Mouse (Mus musculus): ENCODE results near the gene Prcd.
"Not testable (repeated sequence)": the region's sequence is repeated elsewhere in the genome, so short reads cannot be mapped to it uniquely, and the experiment has no call there.

The Prcd gene

DNA sequence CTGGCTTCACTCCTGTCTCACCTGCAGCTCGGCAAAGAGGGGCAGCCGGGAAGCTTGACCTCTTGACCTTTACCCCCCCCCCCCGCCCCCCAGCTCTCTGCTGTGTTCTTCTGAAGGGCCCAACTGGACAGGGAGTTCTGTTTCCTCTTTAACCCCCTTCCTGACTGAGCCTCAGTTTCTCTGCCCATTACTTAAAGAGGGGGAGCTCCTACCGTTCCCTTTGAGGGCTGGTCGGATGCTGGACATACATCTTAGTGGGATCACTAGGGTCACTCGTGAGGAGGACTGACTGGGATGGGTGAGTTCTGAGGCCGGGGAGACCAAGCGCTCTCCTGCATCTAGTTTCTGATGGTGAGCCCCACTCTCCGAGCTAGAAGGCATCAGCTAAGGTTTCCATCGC lies at the start of gene Prcd:
Gene Prcd, plus strand, starts transcription at position 301 of the 400 bp plus-strand sequence.
- in situ Hi-C loops (cut with MboI; ENCODE audit: low sequenced_read_pairs): no loop called here

DNA sequence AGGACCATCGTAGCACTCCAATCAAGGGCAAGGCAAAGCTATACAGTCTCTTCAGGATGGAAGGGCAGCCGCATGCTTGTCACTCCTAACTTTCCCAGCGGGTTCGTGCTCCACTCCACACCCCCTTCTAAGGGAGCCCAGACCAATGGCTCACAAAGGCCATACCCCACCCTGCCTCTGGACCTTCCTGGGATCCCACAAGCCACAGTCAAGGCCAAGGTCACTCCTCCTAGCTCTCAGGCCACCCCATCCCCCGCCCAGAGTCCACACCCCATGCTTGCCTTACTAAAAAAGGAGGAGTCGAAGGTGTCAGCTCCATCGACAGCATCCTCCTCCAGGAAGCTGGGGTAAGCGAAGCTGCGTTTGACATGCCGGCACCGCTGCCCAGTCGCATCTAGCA lies 49.2 kb upstream of the Prcd start:
- in situ Hi-C loops (cut with MboI; ENCODE audit: low sequenced_read_pairs): no loop called here

DNA sequence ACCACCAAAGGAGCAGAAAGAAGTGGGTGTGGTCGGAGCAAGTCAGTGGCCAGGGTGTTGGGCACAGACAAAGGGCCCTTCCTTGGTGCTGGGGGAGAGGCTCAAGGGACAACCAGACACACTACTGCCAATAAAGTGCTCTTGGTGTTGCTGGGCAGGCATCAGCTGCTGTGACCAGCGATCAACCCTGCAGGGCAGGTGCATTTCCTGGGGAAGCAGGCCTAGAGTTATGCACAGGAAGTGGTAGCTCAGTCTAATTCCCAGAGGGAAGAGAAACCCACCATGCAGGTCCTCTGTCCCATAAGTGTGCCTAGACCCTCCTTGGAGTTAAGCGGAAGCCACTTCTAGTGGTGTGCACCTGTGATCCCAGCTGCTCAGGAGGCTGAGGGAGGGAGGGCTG lies 45.6 kb upstream of the Prcd start:
- in situ Hi-C loops (cut with MboI; ENCODE audit: low sequenced_read_pairs): no loop called here

DNA sequence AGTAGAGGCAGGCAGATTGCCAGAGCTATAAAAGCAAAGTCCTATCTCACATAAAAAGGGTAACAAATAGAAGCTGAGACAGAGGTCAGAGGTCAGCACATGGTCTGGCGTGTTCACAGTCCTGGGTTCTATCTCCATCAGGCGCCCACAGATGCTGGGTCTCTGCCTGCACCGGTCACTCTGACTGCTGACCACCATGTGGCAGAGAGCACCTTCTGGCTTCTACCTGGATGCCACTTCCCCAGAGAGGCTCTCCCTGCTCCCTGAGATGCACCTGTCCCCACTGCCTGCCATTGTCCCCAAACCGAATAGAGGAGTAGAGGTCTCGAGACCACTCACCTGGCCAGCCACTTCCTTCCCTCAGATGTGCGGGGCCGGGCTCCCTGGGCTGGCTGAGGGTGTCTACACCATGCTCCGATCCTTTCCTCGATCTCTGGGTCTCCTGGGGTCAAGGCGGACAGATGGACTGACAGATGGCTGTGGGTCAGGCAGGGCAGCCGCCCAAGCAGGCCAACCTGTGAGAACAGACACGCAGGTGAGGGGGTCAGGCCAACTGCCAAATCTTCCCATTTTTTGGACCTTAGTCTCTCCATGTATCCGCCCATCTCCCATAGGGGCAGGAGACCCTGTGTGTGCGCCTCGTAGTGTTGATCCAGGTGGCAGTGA lies 43.2 kb upstream of the Prcd start:
- in situ Hi-C loops (cut with MboI; ENCODE audit: low sequenced_read_pairs): no loop called here

DNA sequence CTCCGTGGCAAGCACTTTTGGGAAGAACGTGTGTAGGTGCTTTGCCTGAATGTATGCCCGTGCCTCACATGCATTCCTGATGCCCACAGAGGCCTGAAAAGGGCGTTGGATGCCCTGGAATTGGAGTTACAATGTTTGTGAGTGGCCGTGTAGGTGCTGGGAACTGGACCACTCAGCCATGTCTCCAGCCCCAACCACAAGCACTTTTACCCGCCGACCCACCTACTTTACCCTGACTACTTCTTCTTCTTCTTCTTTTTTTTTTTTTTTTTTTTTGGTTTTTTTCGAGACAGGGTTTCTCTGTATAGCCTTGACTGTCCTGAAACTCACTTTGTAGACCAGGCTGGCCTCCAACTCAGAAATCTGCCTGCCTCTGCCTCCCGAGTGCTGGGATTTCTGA lies 42.2 kb upstream of the Prcd start:
- in situ Hi-C loops (cut with MboI; ENCODE audit: low sequenced_read_pairs): not testable (repeated sequence)

DNA sequence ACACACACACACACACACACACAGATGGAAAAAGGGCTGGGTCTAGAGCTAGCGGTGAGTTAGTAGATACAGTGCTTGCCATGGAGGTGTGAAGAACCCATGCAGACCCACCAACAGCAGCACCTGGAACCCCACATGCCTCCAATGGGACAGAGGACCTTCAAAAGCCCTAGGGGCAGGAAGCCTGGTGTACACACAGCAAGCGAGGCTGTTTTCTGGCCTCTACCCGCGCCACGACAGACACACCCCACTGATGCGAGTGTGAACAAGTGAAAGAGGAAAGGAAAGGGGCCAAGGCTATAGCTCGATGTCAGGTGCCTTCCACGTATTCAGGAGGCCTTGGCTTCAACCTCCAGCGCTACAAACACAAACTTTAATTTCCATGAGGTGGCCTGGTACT lies 41.5 kb upstream of the Prcd start:
- in situ Hi-C loops (cut with MboI; ENCODE audit: low sequenced_read_pairs): no loop called here

DNA sequence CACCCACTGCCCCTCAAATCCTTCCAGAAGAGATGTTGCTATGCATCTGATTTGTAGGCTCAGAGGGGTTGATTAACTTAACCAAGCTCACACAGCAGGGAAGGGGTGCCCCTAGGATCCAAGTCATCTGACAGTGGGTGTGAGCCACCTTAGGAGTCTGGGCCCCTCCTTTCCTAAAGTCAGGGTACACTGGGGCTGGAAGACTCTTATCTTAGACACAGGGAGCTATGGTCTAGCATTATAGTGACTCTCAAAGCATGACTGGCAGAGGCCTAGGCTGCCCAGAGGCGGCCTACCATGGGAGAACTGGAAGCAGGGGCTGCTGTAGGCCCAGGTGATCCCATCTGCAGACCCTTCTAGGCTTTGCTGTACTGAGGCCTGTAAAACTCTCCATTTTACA lies 40.8 kb upstream of the Prcd start:
- in situ Hi-C loops (cut with MboI; ENCODE audit: low sequenced_read_pairs): no loop called here

DNA sequence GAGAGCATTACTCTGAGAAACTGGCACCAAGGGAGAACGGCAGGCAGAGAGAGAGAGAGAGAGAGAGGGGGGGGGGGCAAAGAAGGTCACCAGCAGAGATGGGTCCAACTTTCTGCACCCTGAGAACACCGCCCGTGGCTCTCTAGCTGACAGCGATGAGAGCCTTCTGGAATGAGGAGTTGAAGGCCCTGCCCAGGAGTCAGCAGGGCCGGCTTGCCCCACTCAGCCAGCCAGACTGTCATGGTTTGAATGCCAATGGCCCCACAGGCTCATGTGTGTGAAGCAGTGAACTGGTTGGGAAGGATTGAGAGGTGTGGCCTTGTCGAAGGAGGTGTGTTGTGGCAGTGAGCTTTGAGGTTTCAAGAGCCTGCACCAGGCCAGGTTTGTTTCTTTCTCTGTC lies 40.1 kb upstream of the Prcd start:
- in situ Hi-C loops (cut with MboI; ENCODE audit: low sequenced_read_pairs): no loop called here

DNA sequence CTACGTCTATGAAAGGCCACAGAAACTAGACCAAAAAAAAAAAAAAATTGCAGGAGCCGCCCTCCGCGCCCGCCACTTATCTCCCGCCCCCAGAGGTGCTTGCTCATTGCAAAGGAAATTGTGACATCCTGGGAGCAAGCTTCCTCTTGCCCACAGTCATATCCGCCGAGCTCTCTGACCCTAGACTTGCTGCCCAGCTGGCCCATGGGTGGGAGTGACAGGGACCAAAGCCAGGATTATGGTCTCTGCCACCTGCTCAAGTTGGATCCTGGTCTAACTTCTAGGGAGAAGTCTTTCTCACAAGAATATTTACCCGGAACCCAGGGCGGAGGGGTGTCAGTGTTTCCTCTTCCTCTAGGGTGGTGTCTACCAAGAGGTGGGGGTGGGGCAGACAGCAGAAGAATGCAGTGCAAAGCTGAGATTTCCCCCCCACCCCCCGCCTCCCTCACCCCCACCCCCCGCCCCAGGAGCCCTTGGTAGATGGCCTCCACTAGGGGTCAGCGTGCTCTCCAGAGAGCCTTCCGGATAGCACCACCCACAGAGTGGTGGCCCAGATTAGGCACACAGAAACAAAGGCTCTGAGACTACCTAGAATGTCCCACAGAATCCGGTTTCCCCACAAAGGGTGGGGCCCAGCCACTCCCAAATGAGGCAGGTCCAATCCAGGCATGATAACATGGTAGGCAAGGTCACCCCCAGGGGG lies 37.4 kb upstream of the Prcd start:
- in situ Hi-C loops (cut with MboI; ENCODE audit: low sequenced_read_pairs): no loop called here

DNA sequence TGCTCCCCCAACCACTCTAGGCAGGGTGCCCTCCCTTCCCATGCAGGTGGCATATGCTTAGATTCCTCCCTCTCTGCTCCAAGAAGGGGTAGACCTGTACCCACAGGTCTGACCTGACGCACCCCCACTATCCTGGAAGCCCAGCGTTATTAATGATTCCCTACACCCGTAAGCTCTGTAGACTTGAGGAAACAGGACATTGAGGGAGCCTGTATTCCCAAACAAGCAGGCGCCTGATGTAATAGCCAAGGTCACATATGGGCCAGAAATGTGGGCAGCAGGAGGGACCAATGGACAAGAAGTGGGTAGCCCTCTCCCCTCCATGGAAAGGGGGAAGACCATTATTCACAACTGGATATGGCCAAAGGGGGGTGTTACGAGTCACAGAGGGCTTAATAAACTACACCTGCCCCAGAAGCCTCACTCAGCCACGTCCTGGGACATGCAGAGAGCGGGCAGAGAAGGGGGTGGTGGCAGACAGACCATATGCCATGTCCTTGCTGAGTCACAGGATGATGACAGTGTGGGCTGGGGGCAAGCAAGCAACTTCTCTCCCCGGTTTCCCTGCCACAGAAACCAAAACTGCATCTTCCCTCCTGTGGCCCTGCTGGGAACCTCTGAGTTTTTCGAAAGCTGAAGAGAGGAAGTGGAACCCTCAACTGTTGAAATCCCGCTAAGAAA lies 36.8 kb upstream of the Prcd start:
- in situ Hi-C loops (cut with MboI; ENCODE audit: low sequenced_read_pairs): no loop called here

DNA sequence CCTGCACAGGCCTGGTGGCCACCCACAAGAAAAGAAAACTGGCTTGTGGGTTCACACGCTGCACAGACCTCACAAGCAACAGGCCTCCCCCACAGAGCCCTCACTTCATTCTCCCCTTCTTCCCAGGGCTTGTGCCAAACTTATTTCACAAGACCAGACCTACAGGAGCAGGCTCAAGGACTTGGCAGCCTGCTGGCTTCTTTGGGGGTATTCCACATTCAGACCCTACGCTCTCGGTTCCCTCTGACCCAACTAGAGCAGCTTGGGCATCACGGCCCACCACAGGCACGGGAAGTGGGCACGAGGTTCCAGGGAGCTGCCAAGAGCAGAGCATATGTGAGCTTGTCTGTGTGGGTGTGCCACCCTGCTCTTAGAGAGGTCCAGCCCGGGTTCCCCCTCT lies 35.7 kb upstream of the Prcd start:
- in situ Hi-C loops (cut with MboI; ENCODE audit: low sequenced_read_pairs): no loop called here

DNA sequence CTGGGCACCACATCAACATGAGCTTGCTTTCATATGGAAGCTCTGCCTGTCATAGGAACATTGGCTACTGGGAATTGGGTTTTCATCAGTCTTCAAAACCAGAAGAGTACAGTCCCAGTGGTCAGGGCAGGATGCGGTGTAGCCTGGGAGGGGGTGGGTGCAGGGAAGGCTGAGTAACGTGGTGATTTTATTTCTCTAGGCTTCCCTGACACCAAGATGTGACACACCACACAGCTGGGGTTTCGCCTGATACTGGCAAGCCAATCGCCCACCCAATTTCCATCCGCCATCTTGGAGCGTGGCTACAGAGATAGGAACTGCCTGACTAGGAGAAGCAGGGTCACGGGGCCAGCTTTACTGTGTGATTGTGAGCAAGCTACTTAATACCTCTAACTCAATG lies 34.7 kb upstream of the Prcd start:
- in situ Hi-C loops (cut with MboI; ENCODE audit: low sequenced_read_pairs): no loop called here

DNA sequence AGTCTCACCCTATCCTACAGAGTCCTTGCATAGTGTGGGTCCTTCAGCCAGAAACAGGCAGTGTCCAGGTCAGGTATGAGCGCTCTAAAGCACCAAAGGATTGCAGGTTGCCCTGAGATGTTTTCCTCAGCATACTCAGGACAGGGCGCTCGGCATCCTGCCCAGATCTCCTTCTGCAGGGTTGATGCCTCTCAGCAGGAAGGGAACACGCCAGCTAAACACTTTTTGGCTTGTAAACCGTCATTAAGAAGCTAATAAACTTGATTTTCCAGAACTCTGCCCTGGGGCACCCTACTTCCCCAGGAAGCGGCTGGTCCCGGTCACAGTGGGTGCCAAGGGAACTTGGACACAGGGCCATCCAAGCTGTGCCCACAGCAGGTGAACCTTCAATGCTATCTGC lies 34.2 kb upstream of the Prcd start:
- in situ Hi-C loops (cut with MboI; ENCODE audit: low sequenced_read_pairs): no loop called here

DNA sequence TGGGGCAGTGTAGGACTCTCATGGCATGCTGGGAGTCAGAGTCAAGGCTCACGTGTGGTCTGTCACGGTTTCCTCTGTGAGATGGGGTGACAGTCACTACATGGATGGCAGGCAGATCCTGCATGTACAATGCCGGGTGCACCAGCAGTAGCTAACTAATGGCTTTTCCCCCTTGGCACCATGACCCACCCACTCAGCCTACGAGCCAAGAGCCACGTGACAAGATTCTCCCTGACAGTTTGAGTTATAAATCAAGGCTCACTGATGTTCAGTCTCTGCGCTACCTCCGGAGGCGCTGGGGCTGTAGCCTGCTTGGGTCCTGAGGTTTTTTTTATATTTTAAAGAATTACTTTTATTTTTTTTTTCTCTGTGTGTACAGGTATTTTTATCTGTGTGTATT lies 33.8 kb upstream of the Prcd start:
- in situ Hi-C loops (cut with MboI; ENCODE audit: low sequenced_read_pairs): no loop called here

DNA sequence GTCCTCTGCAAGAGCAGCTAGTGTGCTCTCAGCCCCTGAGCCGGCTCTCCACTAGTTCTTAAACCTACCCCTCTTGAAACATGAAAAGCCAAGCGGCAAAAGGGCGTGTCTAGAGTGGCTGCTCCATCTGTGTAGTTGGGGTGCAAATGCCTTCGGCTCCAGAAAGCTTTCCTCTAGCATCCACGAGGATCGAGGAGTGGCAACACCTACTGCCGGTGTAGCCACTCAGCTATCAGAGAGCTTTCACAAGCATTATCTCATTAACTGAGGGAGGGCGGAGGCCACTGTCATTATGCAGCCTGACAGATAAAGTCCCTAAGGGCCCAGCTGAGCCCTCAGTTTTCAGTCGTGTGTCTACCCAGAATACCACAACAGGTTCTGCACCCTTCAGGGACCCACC lies 33.3 kb upstream of the Prcd start:
- in situ Hi-C loops (cut with MboI; ENCODE audit: low sequenced_read_pairs): no loop called here

DNA sequence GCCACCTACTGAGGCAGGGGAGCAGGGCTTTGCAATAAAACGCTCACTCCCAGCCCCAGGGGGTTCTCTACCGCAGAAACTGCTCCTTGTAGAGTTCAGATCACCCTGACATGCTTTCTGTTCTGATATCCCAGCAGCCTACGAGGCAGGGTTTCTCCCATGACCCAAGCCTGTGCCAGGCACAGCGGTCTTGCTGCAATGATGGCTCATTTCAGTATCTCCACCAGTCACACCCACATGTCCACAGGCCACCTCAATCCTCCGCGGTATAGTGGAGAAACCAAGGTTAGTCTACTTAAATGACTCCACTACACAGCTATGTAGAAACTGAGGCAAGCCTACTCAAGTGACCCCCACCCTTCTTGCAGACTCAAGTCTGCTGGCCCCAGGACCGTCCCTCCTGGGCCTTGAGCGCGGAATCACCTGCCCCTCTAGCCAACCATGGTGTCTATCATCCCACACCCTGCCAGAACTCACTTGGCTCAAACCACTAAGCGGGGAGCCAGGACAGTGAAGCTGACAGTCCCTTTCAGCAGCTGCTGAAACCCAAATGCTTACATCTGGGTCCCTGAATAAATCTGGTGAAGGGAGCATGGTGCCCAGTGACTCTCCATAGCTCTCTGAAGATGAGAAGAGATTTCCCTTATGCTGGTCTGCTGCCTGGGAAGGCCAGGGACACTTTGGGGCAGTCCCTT lies 32.6 kb upstream of the Prcd start:
- in situ Hi-C loops (cut with MboI; ENCODE audit: low sequenced_read_pairs): no loop called here

DNA sequence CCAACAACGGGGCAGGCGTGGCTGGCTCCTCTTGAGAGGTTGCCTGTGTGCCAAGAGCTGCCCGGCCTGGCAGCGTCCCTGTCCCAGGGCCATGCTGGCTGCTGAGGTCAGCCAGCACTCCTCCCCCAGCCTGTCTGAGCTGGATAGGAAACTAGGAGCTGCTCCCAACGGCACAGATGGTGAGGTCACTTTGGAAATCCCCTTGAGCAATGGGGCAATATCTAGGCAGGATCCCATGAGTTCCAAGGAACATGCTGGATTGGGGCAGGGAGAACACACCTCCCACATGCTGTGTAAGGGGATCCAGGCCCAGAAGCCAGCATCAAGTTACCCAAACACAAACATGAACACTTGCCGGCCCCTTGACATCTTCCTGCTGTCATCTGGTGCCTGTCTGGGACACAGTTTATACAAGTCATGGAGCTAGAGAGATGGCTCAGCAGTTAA lies 32.1 kb upstream of the Prcd start:
- in situ Hi-C loops (cut with MboI; ENCODE audit: low sequenced_read_pairs): no loop called here

DNA sequence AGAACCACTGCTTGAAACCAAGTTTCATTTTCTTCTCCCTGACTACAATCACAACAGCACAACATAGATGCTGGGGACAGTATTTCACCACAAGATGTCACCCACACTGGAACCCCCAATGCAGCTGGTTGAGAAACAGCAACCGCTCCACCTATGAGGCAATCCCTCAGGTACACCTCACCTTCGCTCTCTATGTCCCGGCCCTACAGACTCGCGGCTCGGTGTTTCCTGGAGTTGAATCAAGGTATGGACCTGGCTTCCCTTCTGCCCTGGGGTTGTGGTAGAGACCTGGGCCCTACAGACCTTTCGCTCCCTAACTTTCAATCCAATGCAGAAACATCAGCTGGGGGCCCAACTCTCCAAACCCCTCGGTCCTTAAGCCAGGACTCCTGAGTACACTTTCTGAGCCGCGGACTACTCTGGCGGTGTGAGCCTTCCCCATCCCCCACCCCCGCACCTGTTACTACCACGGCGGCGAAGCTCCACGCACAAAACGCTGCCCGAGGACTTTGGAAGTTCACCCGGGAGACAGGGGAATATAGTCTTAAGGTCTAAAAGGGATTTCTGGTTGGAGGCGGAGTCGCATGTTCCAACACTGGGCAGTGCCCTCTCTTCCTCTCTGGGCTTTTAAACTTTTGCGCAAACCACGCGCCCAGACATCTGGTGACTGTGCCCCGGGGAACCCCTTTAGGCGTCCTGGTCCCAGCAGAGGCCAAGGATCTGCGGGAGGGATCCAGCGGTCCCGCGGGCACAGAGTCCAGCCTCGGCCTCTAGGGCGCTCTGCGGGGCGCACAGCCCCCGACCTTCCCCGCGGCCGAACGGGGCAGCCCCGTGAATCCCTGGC lies 29.8 kb upstream of the Prcd start:
- in situ Hi-C loops (cut with MboI; ENCODE audit: low sequenced_read_pairs): no loop called here

DNA sequence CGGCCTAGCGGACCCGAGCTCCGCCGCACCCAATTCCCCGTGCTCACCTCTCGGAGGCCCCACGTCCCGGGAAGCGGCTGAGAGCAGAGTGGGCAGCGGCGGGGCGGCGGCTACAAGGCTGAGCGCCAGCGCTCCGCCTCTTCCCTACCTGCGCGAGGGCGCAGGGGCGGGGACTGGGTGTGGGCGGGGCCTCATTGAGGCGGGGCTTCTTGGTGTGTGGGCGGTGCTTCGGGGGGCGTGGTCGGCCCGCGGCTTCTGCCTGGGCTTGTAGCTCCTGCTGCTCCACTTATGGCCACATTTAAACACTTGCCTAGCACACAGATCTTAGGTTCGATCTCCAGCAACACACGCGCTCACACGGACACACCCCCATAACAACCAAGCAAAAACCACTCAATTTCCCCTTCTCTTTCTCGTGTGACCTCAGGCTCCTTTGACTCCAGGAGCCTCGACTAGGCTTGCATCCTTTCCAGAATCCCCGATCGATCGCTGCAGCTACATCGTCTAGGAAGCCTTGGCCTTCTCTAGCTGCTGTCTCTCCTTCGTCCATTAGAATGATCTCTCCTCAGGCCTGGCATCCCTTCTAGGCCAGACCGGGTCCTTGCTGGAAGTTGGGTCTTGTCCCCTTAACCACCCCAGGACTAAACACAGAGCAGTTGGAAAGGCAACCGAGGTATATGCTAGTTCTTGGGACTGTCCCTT lies 29.1 kb upstream of the Prcd start:
- in situ Hi-C loops (cut with MboI; ENCODE audit: low sequenced_read_pairs): no loop called here
